Mouse (Mus musculus) lung, postnatal 10 days (tissue): Measurements from ENCODE around the gene F2rl2.

Source experiments
- DNase-seq: peaks from one replicate; pipeline ENCODE4 v3.0.0; 2021

The F2rl2 gene

DNA sequence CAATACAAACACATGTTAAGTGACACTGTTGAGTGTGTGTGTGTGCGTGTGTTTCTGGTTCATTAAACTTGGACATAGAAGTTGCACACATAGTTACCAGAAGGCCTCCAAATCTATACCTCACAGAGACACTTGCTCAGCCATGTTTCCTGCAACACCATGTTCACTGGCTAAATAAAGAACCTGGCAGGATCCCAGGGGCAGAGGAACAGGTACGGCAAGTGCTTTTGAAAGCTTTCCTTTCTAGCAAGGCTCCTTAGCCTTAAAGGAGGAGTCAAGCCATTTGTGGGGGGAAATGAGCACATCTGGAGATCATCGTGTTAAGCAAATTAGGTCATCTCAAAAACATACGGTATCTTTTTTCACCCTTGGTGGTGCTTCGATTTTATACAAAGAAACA, 6.7 kb downstream of the F2rl2 start:
- no peak for DNase-seq

DNA sequence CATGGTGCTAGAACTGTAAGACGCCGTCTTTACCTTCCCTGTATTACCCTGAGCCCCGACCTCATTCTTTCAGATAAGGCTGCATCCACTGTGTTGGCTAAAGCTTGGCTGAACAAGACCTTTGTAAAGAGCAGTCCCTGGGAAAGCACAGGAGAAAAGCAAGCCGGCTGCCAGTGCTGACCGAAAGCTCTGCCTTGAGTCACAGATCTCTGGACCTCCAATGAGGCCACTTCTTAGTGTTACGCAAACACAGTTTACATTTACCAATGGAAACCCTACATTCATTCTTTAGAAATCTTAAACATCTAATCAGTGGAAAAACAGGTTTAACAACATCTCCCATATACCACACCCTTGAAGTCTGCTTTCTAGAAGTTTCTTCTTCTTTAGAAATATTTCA, 8.9 kb downstream of the F2rl2 start:
- no peak for DNase-seq

DNA sequence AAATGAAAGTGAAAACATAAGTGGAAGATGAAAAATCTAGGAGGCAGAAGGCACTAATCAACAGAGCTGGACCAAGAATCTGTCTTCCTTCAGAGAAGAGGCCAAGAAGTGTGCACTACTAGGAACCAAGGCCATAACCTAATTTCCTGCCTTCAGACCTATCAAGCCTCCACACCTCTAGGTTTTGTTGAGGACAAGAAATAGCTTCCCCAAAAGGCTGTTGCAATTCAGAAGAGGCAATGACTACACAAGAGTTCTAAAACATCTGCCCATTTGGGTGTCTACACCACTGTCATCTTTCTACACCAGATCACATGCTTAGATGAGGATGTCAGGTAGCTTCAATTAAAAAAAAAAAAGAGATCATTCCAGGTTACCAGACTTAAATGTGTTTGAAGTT, 15.4 kb downstream of the F2rl2 start:
- no peak for DNase-seq

DNA sequence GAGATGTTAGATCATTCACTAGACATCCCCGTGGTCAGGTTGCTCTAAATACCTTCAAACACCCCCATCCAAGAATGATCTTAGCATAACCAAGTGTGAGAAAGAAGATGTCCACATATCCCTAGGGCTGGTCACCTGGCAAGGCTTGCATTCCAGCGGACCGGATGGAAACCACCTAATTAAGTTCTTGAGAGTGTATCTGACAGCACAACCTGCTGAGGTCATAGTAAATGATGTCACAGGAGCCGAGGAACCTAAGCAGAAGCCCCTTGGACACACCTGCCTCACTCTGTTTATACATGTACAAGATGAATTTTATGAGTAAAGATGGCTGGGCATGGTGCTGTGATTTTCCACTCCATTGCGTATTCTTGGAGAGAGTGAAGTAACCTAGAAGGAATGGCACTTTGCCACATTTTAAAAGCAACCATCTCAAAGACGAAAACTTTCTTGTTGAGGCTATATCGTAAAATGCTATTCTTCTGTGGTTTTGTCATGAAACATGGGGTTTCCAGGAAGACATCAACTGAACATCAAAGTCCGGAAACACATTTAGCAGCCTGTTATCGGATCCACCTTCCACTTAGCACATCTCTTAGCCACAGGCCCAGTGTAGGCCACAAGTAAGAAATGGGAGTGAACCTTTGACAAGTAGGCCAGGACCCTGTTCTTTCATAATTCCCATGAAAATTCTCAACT, 16.1 kb downstream of the F2rl2 start:
- DNase-seq, result no peak

DNA sequence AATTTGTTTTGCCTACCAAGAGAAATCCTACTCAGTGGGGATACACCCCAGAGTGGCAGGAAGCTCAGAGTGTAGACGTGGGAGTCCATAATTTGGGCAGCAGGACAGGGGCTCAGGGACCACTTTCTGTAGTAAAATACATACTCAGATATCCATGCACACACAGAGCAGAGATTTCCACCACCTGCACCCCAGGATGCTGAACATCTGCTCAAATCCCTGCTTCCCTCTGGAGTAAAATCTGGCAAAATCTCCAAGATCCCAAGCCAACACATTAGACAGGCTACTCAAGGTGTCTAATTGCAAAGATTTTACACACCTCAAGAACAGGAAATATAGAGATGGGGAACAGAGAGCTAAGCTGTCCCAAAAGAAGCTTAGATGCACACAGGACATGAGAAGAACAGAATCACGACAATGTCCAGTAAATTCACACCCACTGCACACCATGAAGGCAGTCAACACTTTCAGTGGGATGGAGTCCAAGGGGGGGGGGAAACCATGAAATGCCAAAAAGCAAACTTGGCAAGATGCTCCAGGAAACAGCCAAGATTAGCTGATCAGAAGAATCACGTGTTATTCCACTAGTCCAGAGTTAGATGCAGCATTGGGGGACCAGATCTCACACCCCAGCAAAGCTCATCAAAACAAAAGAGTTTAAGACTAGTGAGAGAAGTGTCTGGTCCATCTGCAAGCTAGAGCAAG, 17.8 kb downstream of the F2rl2 start:
- DNase-seq, result no peak

- DNase-seq, result no peak
These were observed 18.7 kb downstream of the F2rl2 start for GRCm38 (mm10) chr13:95715356-95715755.

GRCm38 (mm10) chr13:95719320-95720232, 22.9 kb downstream of the F2rl2 start:
- DNase-seq, result peak; percentile 86

GRCm38 (mm10) chr13:95730491-95730890, 33.8 kb downstream of the F2rl2 start:
- no peak for DNase-seq

GRCm38 (mm10) chr13:95739651-95740050, 43.0 kb downstream of the F2rl2 start:
- DNase-seq, result no peak

DNA sequence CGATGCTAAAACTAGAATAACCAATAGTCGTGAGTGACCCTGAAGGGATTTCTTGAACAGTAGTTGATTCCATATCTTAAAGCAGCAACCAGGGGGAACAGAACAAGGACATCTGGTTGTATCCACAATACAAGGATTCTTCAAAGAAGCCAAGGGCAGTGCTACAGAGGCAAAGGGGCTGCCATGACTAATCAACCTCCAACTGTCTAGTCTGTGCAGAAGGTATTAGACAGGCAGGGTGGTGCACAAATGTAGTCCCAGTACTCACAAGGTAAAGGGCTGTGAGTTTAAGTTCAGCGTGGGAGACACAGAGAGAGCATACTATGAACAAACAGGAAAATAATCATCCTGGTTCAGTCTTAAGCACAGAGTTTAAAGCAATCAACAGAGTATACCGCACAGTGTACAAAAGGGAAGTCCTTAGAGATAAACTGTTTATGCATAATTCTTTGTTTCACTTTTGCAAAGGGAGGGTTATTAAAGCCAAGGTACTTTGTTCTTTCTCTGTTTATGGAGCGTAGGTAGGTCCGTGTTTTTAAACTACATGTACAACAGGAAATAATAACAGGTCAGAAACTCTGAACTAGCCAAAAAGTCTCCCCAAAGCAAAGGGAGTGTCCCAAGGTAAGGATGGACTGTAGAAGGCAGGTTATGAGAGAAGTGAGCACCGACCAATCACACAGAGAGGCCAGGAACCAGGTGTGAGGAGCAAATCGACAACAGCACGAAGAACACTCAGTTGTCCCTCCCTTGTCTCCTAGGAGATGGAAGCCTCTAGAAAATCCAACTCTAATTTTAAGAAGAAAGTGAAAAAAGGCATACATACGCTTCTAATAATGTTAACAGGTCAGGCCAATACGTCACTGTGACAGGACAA, 45.4 kb downstream of the F2rl2 start:
- DNase-seq, result no peak

- DNase-seq, result no peak
These were observed 46.3 kb downstream of the F2rl2 start for GRCm38 (mm10) chr13:95742881-95743466.

GRCm38 (mm10) chr13:95745451-95745850, 48.8 kb downstream of the F2rl2 start:
- peak; percentile 67 for DNase-seq

DNA sequence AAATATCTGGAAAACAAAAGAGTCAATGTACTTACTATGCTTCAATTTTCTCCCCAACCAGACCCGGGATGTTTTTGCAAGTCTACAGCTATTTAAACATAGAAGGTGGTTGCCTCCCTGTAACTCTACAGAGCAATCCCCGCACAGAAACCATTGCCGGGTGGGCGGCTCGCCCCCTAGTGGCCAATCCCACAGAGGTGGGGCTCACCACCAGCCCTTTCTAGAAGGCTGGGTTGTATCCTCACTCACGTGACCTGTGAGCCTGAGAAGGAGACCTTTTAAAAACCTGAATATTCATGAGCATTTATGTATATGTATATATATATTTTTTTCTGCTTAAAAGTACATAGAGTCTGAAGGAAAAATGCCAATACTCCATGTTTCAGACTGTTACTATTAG, 49.9 kb downstream of the F2rl2 start:
- DNase-seq, result peak; percentile 77

- DNase-seq, result no peak
These were observed 50.4 kb downstream of the F2rl2 start for GRCm38 (mm10) chr13:95747101-95747500.

- no peak for DNase-seq
These were observed 50.9 kb downstream of the F2rl2 start for GRCm38 (mm10) chr13:95747541-95747940.
